Mouse (Mus musculus) midbrain, embryonic 12.5 days (tissue): ENCODE measurements around the gene Mrpl50. TPM values are rescaled to one million over a fixed set of nuclear protein-coding genes. Genes with fewer than 3 reads are reported as not detected.

Experiments
- polyA plus RNA-seq: library from polyadenylated mRNA; unstranded; fragments of >200 nt; fragmentation: Nextera tagmentation; extraction: Ambion mirVana; gene quantifications from 2 replicates; pipeline ENCODE4 v1.2.1, GENCODE M21; 2016

The Mrpl50 gene
- polyA plus RNA-seq, 1 experiment from 2014 or later = 86.1 TPM

Other genes starting within 250 kb of the Mrpl50 start
- not detected in 2 replicates for gene Acnat2, start 112.9 kb downstream of the Mrpl50 start, polyA plus RNA-seq
- not detected in 2 replicates for gene Acnat1, start 47.2 kb downstream of the Mrpl50 start, polyA plus RNA-seq
- gene Baat, start 14.5 kb downstream of the Mrpl50 start, polyA plus RNA-seq = 0.17 and 0.67 TPM in 2 replicates
- 15.2 and 16.2 TPM in 2 replicates for gene Zfp189, start 83 bp upstream of the Mrpl50 start, polyA plus RNA-seq
- gene Aldob, start 28.5 kb upstream of the Mrpl50 start, polyA plus RNA-seq = 0.29 TPM in 1 of 2 replicates, not detected in the other
- gene Tmem246, start 76.8 kb upstream of the Mrpl50 start, polyA plus RNA-seq = 27.0 and 28.7 TPM in 2 replicates
- 68.2 and 70.5 TPM in 2 replicates for gene Rnf20, start 110.9 kb upstream of the Mrpl50 start, polyA plus RNA-seq
- 0.05 and 0.21 TPM in 2 replicates for gene Ppp3r2, start 160.9 kb upstream of the Mrpl50 start, polyA plus RNA-seq